Mouse (Mus musculus) liver, adult (tissue): Measurements from ENCODE around the gene Phlda1.

Experiments used
- GATA4 ChIP-seq: IDR thresholded peaks from 2 replicates; pipeline ENCODE4 v1.6.1; 2014; ENCODE audit warnings: mild to moderate bottlenecking, low read length; ENCODE audit not compliant: insufficient replicate concordance

Gene Phlda1

GRCm38 (mm10) chr10:111539724-111540324 is 33.7 kb downstream of the Phlda1 start:
- TF ChIP-seq GATA4: no peak

- TF ChIP-seq GATA4: no peak
Observed at GRCm38 (mm10) chr10:111540678-111541077, 34.6 kb downstream of the Phlda1 start.

- TF ChIP-seq GATA4: no peak
Observed at GRCm38 (mm10) chr10:111543106-111543505, 37.0 kb downstream of the Phlda1 start.

- TF ChIP-seq GATA4: no peak
Observed at GRCm38 (mm10) chr10:111543781-111544260, 37.7 kb downstream of the Phlda1 start.

- TF ChIP-seq GATA4: no peak
Observed at GRCm38 (mm10) chr10:111544311-111544710, 38.2 kb downstream of the Phlda1 start.

GRCm38 (mm10) chr10:111545648-111546047 is 39.6 kb downstream of the Phlda1 start:
- no peak for TF ChIP-seq GATA4

- no peak for TF ChIP-seq GATA4
Observed at GRCm38 (mm10) chr10:111547881-111548372, 41.8 kb downstream of the Phlda1 start.

GRCm38 (mm10) chr10:111550075-111550695 is 44.1 kb downstream of the Phlda1 start:
- no peak for TF ChIP-seq GATA4

- no peak for TF ChIP-seq GATA4
Observed at GRCm38 (mm10) chr10:111553695-111554094, 47.6 kb downstream of the Phlda1 start.

- no peak for TF ChIP-seq GATA4
Observed at GRCm38 (mm10) chr10:111554651-111555050, 48.6 kb downstream of the Phlda1 start.

- TF ChIP-seq GATA4: no peak
Observed at GRCm38 (mm10) chr10:111558211-111558610, 52.1 kb downstream of the Phlda1 start.
